In the genomic region with DNA sequence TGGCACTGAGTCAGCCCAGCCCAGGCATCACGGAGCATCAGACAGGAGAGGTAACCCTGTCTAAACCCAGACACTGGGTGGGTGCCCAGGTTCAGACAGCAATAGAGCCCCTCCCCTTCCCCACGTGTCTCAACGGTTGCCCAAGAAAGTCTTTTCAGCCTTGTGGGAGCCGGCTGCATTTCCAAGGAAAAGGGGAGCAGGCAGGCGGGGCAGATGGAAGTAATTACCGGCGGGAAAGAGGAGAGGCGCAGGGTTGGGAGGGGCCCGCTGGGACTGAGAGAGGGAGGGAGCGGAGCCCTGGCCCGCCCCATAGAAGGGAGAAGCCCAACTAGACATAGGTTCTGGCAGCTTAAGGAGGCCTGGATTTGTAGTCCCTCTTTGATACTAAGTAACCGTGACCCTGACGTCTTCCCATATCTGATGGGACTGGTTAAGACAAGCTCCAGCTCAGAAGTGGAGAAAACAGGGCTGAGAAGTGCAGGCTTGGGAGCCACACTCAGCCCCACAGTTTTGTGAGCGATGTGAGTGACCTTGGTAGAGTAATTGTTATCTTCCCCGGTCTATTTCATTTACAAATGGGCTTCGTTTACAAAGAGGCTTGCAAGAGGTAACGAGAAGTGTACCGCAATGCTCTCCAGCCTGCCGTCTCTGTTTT, we compare ENCODE assay signal across 8 mouse cellular contexts. TPM values are rescaled to one million over a fixed set of nuclear protein-coding genes. Genes with fewer than 3 reads are reported as not detected.
DNase-seq lines count a peak whose midpoint lies in the region; ATAC-seq and TF ChIP-seq lines count a peak whose summit lies in the region.

No protein-coding gene starts in this region.

- 24% methylated on average over 19 of the region's 19 CpGs for WGBS in hindbrain, embryonic 16.5 days

- no peak for ATAC-seq in hindbrain, embryonic 16.5 days

- no peak overlapping the region for H3K4me3 ChIP-seq in hindbrain, embryonic 16.5 days (ENCODE audit: low read length)
- no peak overlapping the region for H3K4me3 ChIP-seq in testis, adult 2 months (ENCODE audit: control insufficient read depth, low read depth, low read length)

- DNase-seq in cerebellum, adult 11-12 months = peak; percentile 44
- DNase-seq in cerebellum, adult 9-10 months = no peak
- DNase-seq in adrenal gland, postnatal 25 days = peak; percentile 33
- DNase-seq in gastrocnemius, adult 8-10 months (ENCODE audit: low spot score in 2 of 2) = peak; percentile 43 to 72
- peak; percentile 62 for DNase-seq in lung, postnatal 36 days
- no peak for DNase-seq in layer of hippocampus, adult 11-12 months (ENCODE audit: low spot score)

- no peaks in the 10 kb centered on the region for H3K9me3 ChIP-seq in hindbrain, embryonic 16.5 days (ENCODE audit: control insufficient read depth, low read length)

- 0 out of 2 replicates have a peak overlapping the region, but pooled peaks have one; percentile 19 for H3K9ac ChIP-seq in hindbrain, embryonic 16.5 days (ENCODE audit: low read depth, low read length)

- peaks cover 10% of the 10 kb centered on the region for H3K4me1 ChIP-seq in hindbrain, embryonic 16.5 days (ENCODE audit: control insufficient read depth, insufficient read depth, low read depth, low read length)
- H3K4me1 ChIP-seq in testis, adult 2 months (ENCODE audit: control insufficient read depth, insufficient read depth, low read length) = peaks cover 25% of the 10 kb centered on the region

- peak overlapping the region; percentile 33 for H3K4me2 ChIP-seq in hindbrain, embryonic 16.5 days (ENCODE audit: low read length)

- no peak overlapping the region for H3K27ac ChIP-seq in hindbrain, embryonic 16.5 days (ENCODE audit: low read depth, low read length)
- peak overlapping the region; percentile 63; the same call in 1 of the 2 replicates for H3K27ac ChIP-seq in testis, adult 2 months (ENCODE audit: control insufficient read depth, insufficient read depth, low read depth, low read length)

- TF ChIP-seq CTCF in testis, adult 2 months (IDR thresholded peaks at IDR 0.05; ENCODE audit: control insufficient read depth, insufficient read depth, insufficient replicate concordance, low read depth, low read length) = no peak

- no peaks in the 10 kb centered on the region for H3K27me3 ChIP-seq in hindbrain, embryonic 16.5 days (replicated peaks; ENCODE audit: control insufficient read depth, insufficient read depth, low read length)
- H3K27me3 ChIP-seq in testis, adult 2 months (ENCODE audit: control insufficient read depth, insufficient read depth, low read length) = no peaks in the 10 kb centered on the region

- H3K36me3 ChIP-seq in hindbrain, embryonic 16.5 days (ENCODE audit: control insufficient read depth, insufficient read depth, low read length) = no peaks in the 10 kb centered on the region
- no peaks in the 10 kb centered on the region for H3K36me3 ChIP-seq in testis, adult 2 months (ENCODE audit: control insufficient read depth, insufficient read depth, low read length)

- peak; percentile 27; the same call in 1 of the 2 replicates for TF ChIP-seq POLR2A in testis, adult 2 months (IDR thresholded peaks at IDR 0.05; ENCODE audit: control insufficient read depth, low read depth, low read length)

RNA-seq across cellular contexts. Expression of gene St3gal4, which starts 7.0 kb away (rescaled TPM):
- total RNA-seq in adrenal gland, postnatal 25 days (2021) = 31.0 and 39.8 TPM in 2 replicates
- 1 to 10 TPM; 3.5 to 5.7 (median 4.4) TPM for total RNA-seq in gastrocnemius, adult 8-10 months (2022)
- 15.1 and 16.1 TPM in 2 replicates for polyA plus RNA-seq in hindbrain, embryonic 16.5 days (2015; fragmentation: Nextera tagmentation; extraction: Ambion mirVana)
- polyA plus RNA-seq in testis, adult 2 months (2012; rRNA removed) = 5.6 and 6.7 TPM in 2 replicates

Comparison
In these comparisons a context has a peak if more than half of its experiments do, and no peak if none do; other contexts are left out.
1. DNase-seq: peak in cerebellum, adult 11-12 months (single experiment), adrenal gland, postnatal 25 days (single experiment), gastrocnemius, adult 8-10 months (2 of 2) and lung, postnatal 36 days (single experiment); none in cerebellum, adult 9-10 months (single experiment) and layer of hippocampus, adult 11-12 months (single experiment).